Mouse (Mus musculus): Measurements from ENCODE around the gene Thpo. TPM values are rescaled to one million over a fixed set of nuclear protein-coding genes. Genes with fewer than 3 reads are reported as not detected.

Thpo gene
- polyA plus RNA-seq, 1 experiment from 2014 or later = 0.83 TPM

DNA sequence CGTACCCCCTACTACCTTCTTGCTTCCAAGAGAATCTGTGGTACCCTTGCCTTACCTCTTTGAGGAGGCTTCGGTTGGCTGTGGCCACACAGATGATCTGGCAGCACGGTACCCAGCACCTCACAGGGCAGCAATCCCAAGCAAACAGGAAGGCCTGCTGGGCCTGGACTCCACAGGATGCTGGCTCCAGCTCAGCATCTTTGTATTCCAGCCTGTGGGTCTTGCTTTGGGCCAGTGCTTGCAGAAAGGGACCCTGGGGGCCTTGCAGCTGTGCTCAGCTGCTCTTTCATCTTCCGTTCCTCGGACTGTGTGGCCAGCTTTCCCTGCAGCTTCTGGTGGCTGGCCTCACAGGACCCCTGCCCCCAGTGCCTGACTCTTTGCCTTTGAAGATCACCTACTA is 34.3 kb downstream of the Thpo start:
- H3K27ac ChIP-seq = no peak overlapping the region
- H3K27me3 ChIP-seq = no peaks in the 10 kb centered on the region
- no peaks in the 10 kb centered on the region for H3K9me3 ChIP-seq
- H3K36me3 ChIP-seq = peaks cover 43% of the 10 kb centered on the region
- H3K4me2 ChIP-seq = no peak overlapping the region
- H3K4me3 ChIP-seq = no peak overlapping the region
- 29% methylated on average over 5 of the region's 5 CpGs for WGBS
- no peak overlapping the region for H3K9ac ChIP-seq
- H3K4me1 ChIP-seq = peaks cover 43% of the 10 kb centered on the region
- ATAC-seq (ENCODE audit: insufficient number of reproducible peaks, low FRiP score, low TSS enrichment, low read depth) = no peak

GRCm38 (mm10) chr16:20699266-20699665 is 35.0 kb downstream of the Thpo start:
- Histone ChIP-seq H3K4me2 (no peak overlapping the region), H3K9ac (no peak overlapping the region), H3K4me3 (no peak overlapping the region), H3K27me3 (no peaks in the 10 kb centered on the region), H3K4me1 (peaks cover 49% of the 10 kb centered on the region), H3K9me3 (no peaks in the 10 kb centered on the region), H3K27ac (no peak overlapping the region), H3K36me3 (peaks cover 37% of the 10 kb centered on the region)
- WGBS = 77% methylated on average over 5 of the region's 5 CpGs
- ATAC-seq (ENCODE audit: insufficient number of reproducible peaks, low FRiP score, low TSS enrichment, low read depth) = no peak

GRCm38 (mm10) chr16:20695622-20696323 is 38.5 kb downstream of the Thpo start:
- peaks cover 36% of the 10 kb centered on the region for H3K36me3 ChIP-seq
- H3K9ac ChIP-seq = peak overlapping the region; percentile 5
- no peaks in the 10 kb centered on the region for H3K27me3 ChIP-seq
- peak overlapping the region; percentile 44 for H3K4me3 ChIP-seq
- peaks cover 52% of the 10 kb centered on the region for H3K4me1 ChIP-seq
- H3K4me2 ChIP-seq = peak overlapping the region; percentile 75
- peak; percentile 73 for ATAC-seq (ENCODE audit: insufficient number of reproducible peaks, low FRiP score, low TSS enrichment, low read depth)
- H3K27ac ChIP-seq = peak overlapping the region; percentile 80
- no peaks in the 10 kb centered on the region for H3K9me3 ChIP-seq
- WGBS = 2% methylated on average over 46 of the region's 46 CpGs

DNA sequence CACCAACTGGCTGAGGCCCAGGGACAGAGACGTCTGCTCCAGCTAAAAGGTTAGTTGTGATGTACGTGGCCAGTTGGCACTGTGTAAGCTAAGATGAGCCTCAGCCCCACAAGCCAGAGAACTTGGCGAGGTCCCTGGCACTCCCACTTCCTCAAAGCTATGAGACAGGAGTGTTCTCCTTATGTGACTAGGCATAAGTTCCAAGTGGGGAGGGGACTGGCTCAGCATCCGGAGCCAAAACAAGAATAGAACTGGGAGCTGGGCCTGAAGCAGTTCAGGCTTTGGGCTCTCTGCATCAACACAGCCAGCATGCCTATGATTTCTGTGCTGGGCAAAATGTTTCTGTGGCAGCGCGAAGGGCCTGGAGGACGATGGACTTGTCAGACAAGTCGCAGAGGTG is 39.5 kb downstream of the Thpo start:
- Histone ChIP-seq H3K4me3 (peak overlapping the region; percentile 44), H3K27ac (peak overlapping the region; percentile 80), H3K9me3 (no peaks in the 10 kb centered on the region), H3K27me3 (no peaks in the 10 kb centered on the region), H3K4me1 (peaks cover 46% of the 10 kb centered on the region), H3K9ac (no peak overlapping the region), H3K4me2 (peak overlapping the region; percentile 75; the same call in 1 of the 2 replicates), H3K36me3 (peaks cover 39% of the 10 kb centered on the region)
- WGBS = 58% methylated on average over 8 of the region's 8 CpGs
- no peak for ATAC-seq (ENCODE audit: insufficient number of reproducible peaks, low FRiP score, low TSS enrichment, low read depth)

DNA sequence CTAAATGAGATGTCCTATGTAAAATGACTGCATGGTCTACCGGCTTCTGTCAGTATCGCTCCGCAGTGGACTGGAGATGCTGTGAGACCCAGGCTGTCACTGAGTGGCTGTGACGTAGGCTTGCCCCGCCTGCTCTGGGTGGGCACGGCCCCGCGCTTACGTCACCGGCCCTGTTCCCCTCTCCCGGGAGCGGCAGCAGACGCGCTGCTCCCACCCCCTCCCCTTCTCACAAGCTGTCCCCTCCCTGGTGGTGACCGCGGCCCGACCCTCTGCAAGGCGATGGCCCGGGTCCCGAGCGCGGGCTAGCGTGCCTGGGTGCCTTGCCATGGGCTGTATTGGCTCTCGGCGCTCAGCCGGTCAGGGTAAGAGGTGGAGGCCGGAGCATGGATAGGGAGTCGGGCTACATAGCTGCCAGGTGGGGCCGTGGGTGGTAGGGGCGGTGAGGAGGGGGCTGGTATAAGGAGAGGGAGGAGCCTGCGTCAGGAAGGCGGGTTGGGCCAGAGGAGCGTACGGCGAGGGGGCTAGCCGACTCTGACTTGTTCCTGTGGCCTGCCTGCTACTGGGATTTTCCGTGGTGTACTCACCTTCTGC is 41.1 kb downstream of the Thpo start, which contains the start of gene Fam131a:
TSS of gene Fam131a (plus strand) at position 131 of the 591 bp plus-strand sequence.
- H3K27ac ChIP-seq = peak within 1 kb of the TSS; percentile 94
- no peaks in the 10 kb centered on the region for H3K9me3 ChIP-seq
- no peaks in the 10 kb centered on the region for H3K27me3 ChIP-seq
- peak within 1 kb of the TSS; percentile 61 for H3K9ac ChIP-seq
- peaks cover 46% of the 10 kb centered on the region for H3K4me1 ChIP-seq
- ATAC-seq (ENCODE audit: insufficient number of reproducible peaks, low FRiP score, low TSS enrichment, low read depth) = peak; percentile 89
- peak within 1 kb of the TSS; percentile 65 for H3K4me3 ChIP-seq
- WGBS = under 1% methylated on average over 34 of the region's 37 CpGs
- peaks cover 42% of the 10 kb centered on the region for H3K36me3 ChIP-seq
- peak within 1 kb of the TSS; percentile 86 for H3K4me2 ChIP-seq

GRCm38 (mm10) chr16:20692241-20692965 is 41.9 kb downstream of the Thpo start:
- no peak overlapping the region; the same call in 1 of the 2 replicates for H3K4me3 ChIP-seq
- H3K4me1 ChIP-seq = peaks cover 46% of the 10 kb centered on the region
- H3K9ac ChIP-seq = no peak overlapping the region
- peak overlapping the region; percentile 94; the same call in 1 of the 2 replicates for H3K27ac ChIP-seq
- H3K27me3 ChIP-seq = no peaks in the 10 kb centered on the region
- no peak for ATAC-seq (ENCODE audit: insufficient number of reproducible peaks, low FRiP score, low TSS enrichment, low read depth)
- no peaks in the 10 kb centered on the region for H3K9me3 ChIP-seq
- no peak overlapping the region for H3K4me2 ChIP-seq
- 39% methylated on average over 16 of the region's 16 CpGs for WGBS
- peaks cover 50% of the 10 kb centered on the region for H3K36me3 ChIP-seq

DNA sequence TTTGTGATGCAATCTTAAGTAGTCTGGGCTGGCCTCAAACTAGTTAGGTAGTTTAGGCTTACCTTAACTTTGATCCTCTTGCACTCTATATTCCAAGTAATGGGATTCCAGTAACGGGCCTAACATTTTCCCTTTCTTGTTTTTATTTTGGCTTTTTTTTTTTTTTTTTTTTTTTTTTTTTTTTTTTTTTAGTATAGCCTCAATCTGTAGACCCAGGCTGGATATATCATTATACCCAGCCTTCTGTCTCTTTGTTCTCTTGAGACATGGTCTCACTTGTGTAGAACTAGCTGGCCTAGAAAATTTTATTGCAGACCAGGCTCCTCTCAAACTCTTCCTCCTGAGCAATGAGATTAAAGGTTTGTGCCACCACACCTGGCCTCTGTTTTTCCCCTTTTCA is 42.7 kb downstream of the Thpo start:
- no peaks in the 10 kb centered on the region for H3K27me3 ChIP-seq
- H3K9me3 ChIP-seq = no peaks in the 10 kb centered on the region
- H3K27ac ChIP-seq = no peak overlapping the region
- peaks cover 58% of the 10 kb centered on the region for H3K36me3 ChIP-seq
- no peak overlapping the region for H3K4me2 ChIP-seq
- ATAC-seq (ENCODE audit: insufficient number of reproducible peaks, low FRiP score, low TSS enrichment, low read depth) = no peak
- H3K9ac ChIP-seq = no peak overlapping the region
- no peak overlapping the region for H3K4me3 ChIP-seq
- WGBS = 65% methylated on average over 1 of the region's 1 CpGs
- H3K4me1 ChIP-seq = peaks cover 46% of the 10 kb centered on the region

GRCm38 (mm10) chr16:20690774-20691173 is 43.5 kb downstream of the Thpo start:
- H3K27ac ChIP-seq = no peak overlapping the region
- no peaks in the 10 kb centered on the region for H3K27me3 ChIP-seq
- ATAC-seq (ENCODE audit: insufficient number of reproducible peaks, low FRiP score, low TSS enrichment, low read depth) = no peak
- peaks cover 66% of the 10 kb centered on the region for H3K36me3 ChIP-seq
- peaks cover 37% of the 10 kb centered on the region for H3K4me1 ChIP-seq
- no peak overlapping the region for H3K4me3 ChIP-seq
- 87% methylated on average over 3 of the region's 3 CpGs for WGBS
- H3K9me3 ChIP-seq = no peaks in the 10 kb centered on the region
- no peak overlapping the region for H3K9ac ChIP-seq
- no peak overlapping the region for H3K4me2 ChIP-seq

GRCm38 (mm10) chr16:20677974-20678675 is 56.2 kb downstream of the Thpo start:
- H3K4me2 ChIP-seq = no peak overlapping the region
- ATAC-seq (ENCODE audit: insufficient number of reproducible peaks, low FRiP score, low TSS enrichment, low read depth) = no peak
- H3K4me1 ChIP-seq = peaks cover 28% of the 10 kb centered on the region
- H3K4me3 ChIP-seq = no peak overlapping the region
- peaks cover 84% of the 10 kb centered on the region for H3K36me3 ChIP-seq
- WGBS = 70% methylated on average over 10 of the region's 10 CpGs
- H3K27me3 ChIP-seq = no peaks in the 10 kb centered on the region
- H3K27ac ChIP-seq = 0 out of 2 replicates have a peak overlapping the region, but pooled peaks have one; percentile 43
- H3K9ac ChIP-seq = no peak overlapping the region
- H3K9me3 ChIP-seq = no peaks in the 10 kb centered on the region

DNA sequence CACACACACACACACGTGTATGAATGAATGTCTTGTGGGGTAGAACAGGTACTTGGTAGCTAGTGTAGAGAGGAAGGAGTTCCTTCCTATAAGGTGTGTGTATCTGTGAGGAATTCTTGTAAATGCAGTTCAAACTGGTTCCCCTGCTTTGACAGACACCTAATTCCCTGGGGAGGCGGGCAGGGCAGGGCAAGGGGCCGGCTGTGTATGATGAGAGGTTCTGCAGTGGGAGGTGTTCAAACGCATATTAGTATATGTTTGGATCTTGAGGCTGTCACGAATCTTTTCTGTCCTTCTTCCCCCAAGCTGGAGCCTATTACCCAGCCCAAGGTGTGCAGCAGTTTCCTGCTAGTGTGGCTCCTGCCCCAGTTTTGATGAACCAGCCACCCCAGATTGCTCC is 56.9 kb downstream of the Thpo start:
- Histone ChIP-seq H3K4me2 (no peak overlapping the region), H3K4me1 (peaks cover 28% of the 10 kb centered on the region), H3K9me3 (no peaks in the 10 kb centered on the region), H3K27me3 (no peaks in the 10 kb centered on the region), H3K36me3 (peaks cover 77% of the 10 kb centered on the region), H3K4me3 (no peak overlapping the region), H3K27ac (0 out of 2 replicates have a peak overlapping the region, but pooled peaks have one; percentile 43), H3K9ac (no peak overlapping the region)
- 71% methylated on average over 5 of the region's 5 CpGs for WGBS
- ATAC-seq (ENCODE audit: insufficient number of reproducible peaks, low FRiP score, low TSS enrichment, low read depth) = no peak

DNA sequence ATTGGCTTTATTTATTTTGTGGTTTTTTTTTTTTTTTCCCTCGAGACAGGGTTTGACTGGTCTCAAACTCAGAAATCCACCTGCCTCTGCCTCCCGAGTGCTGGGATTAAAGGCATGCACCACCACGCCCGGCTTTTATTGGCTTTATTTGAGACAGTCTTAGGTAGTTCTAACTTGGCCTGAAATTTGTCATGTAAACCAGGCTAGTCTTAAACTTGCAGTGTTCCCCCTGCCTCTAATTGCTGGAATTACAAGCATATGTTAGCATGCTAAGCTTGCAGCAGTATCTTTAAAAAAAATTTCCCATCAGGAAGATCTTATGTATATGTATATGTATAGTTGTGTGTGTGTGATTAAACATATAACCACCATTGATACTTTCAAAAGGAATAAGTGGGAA is 57.6 kb downstream of the Thpo start:
- Histone ChIP-seq H3K4me3 (no peak overlapping the region), H3K36me3 (peaks cover 70% of the 10 kb centered on the region)
- ATAC-seq (ENCODE audit: insufficient number of reproducible peaks, low FRiP score, low TSS enrichment, low read depth) = no peak

More for the DNA sequence above, 57.6 kb downstream of the Thpo start:
- Histone ChIP-seq H3K4me2 (no peak overlapping the region), H3K4me1 (peaks cover 31% of the 10 kb centered on the region), H3K27me3 (no peaks in the 10 kb centered on the region), H3K27ac (no peak overlapping the region), H3K9ac (no peak overlapping the region), H3K9me3 (no peaks in the 10 kb centered on the region)
- 57% methylated on average over 4 of the region's 4 CpGs for WGBS

Data from limb, embryonic 15.5 days (tissue).